Mouse (Mus musculus): ENCODE results near the gene Gatb.

Gene Gatb

GRCm38 (mm10) chr3:85592640-85593252, 18.8 kb downstream of the Gatb start:
- DNase-seq (ENCODE audit: low spot score in 2 of 2), result no peak

- no peak for DNase-seq (ENCODE audit: low spot score in 2 of 2)
Measured at GRCm38 (mm10) chr3:85594452-85594851, 20.5 kb downstream of the Gatb start.

- DNase-seq (ENCODE audit: low spot score in 2 of 2), result no peak
Measured at GRCm38 (mm10) chr3:85599526-85599925, 25.6 kb downstream of the Gatb start.

GRCm38 (mm10) chr3:85601841-85602305, 28.0 kb downstream of the Gatb start:
- DNase-seq (ENCODE audit: low spot score in 2 of 2), result no peak

- no peak for DNase-seq (ENCODE audit: low spot score in 2 of 2)
Measured at GRCm38 (mm10) chr3:85603811-85604210, 29.9 kb downstream of the Gatb start.

- no peak for DNase-seq (ENCODE audit: low spot score in 2 of 2)
Measured at GRCm38 (mm10) chr3:85606912-85607311, 33.0 kb downstream of the Gatb start.

GRCm38 (mm10) chr3:85607753-85608152, 33.8 kb downstream of the Gatb start:
- DNase-seq (ENCODE audit: low spot score in 2 of 2), result no peak

GRCm38 (mm10) chr3:85616389-85616788, 42.5 kb downstream of the Gatb start:
- no peak for DNase-seq (ENCODE audit: low spot score in 2 of 2)

GRCm38 (mm10) chr3:85618885-85619284, 45.0 kb downstream of the Gatb start:
- DNase-seq (ENCODE audit: low spot score in 2 of 2), result peak in 1 of 2 experiments; percentile 28

- DNase-seq (ENCODE audit: low spot score in 2 of 2), result peak in 1 of 2 experiments; percentile 24
Measured at GRCm38 (mm10) chr3:85619345-85619744, 45.4 kb downstream of the Gatb start.

GRCm38 (mm10) chr3:85619751-85620150, 45.8 kb downstream of the Gatb start:
- no peak for DNase-seq (ENCODE audit: low spot score in 2 of 2)

GRCm38 (mm10) chr3:85629895-85630510, 56.1 kb downstream of the Gatb start:
- DNase-seq (ENCODE audit: low spot score in 2 of 2), result peak in 1 of 2 experiments; percentile 22

GRCm38 (mm10) chr3:85633733-85634132, 59.8 kb downstream of the Gatb start:
- DNase-seq (ENCODE audit: low spot score in 2 of 2), result no peak

GRCm38 (mm10) chr3:85634389-85635125, 60.6 kb downstream of the Gatb start:
- no peak for DNase-seq (ENCODE audit: low spot score in 2 of 2)

- DNase-seq (ENCODE audit: low spot score in 2 of 2), result no peak
Measured at GRCm38 (mm10) chr3:85635126-85635419, 61.2 kb downstream of the Gatb start.

GRCm38 (mm10) chr3:85635591-85635990, 61.7 kb downstream of the Gatb start:
- DNase-seq (ENCODE audit: low spot score in 2 of 2), result no peak

- DNase-seq (ENCODE audit: low spot score in 2 of 2), result peak in 1 of 2 experiments; percentile 65
Measured at GRCm38 (mm10) chr3:85636716-85637447, 63.0 kb downstream of the Gatb start.

GRCm38 (mm10) chr3:85641751-85642150, 67.8 kb downstream of the Gatb start:
- no peak for DNase-seq (ENCODE audit: low spot score in 2 of 2)

- no peak for DNase-seq (ENCODE audit: low spot score in 2 of 2)
Measured at GRCm38 (mm10) chr3:85644814-85645213, 70.9 kb downstream of the Gatb start.

- no peak for DNase-seq (ENCODE audit: low spot score in 2 of 2)
Measured at GRCm38 (mm10) chr3:85645517-85646004, 71.6 kb downstream of the Gatb start.

GRCm38 (mm10) chr3:85649176-85649575, 75.3 kb downstream of the Gatb start:
- no peak for DNase-seq (ENCODE audit: low spot score in 2 of 2)
